ENCODE assay signal across 7 mouse cellular contexts in genomic region chr15:27467641-27468040, GRCm38 (mm10). TPM values are rescaled to one million over a fixed set of nuclear protein-coding genes. Genes with fewer than 3 reads are reported as not detected.
DNase-seq lines count a peak whose midpoint lies in the region; ATAC-seq lines count a peak whose summit lies in the region.

No protein-coding gene starts in this region.

- no peak overlapping the region for H3K27ac ChIP-seq in heart, embryonic 16.5 days (ENCODE audit: low read length)
- no peak overlapping the region for H3K27ac ChIP-seq in macrophage

- peaks cover 20% of the 10 kb centered on the region for H3K27me3 ChIP-seq in megakaryocyte, embryonic 14.5 days (replicated peaks)
- H3K27me3 ChIP-seq in heart, embryonic 16.5 days (ENCODE audit: control insufficient read depth, insufficient read depth, low read length) = no peaks in the 10 kb centered on the region

- peaks cover 34% of the 10 kb centered on the region for H3K4me1 ChIP-seq in megakaryocyte, embryonic 14.5 days
- H3K4me1 ChIP-seq in heart, embryonic 16.5 days (ENCODE audit: control insufficient read depth, insufficient read depth, low read length) = peaks cover 11% of the 10 kb centered on the region

- ATAC-seq in megakaryocyte, adult 5-6 weeks (ENCODE audit: poor library complexity, severe bottlenecking) = no peak
- ATAC-seq in heart, embryonic 16.5 days (replicated peaks; ENCODE audit: extremely low read depth, insufficient read depth, low FRiP score) = no peak

- peak overlapping the region; percentile 93 for H3K4me2 ChIP-seq in heart, embryonic 16.5 days (ENCODE audit: low read depth, low read length)

- H3K4me3 ChIP-seq in megakaryocyte, embryonic 14.5 days (replicated peaks) = peak overlapping the region; percentile 95
- peak overlapping the region; percentile 89 for H3K4me3 ChIP-seq in heart, embryonic 16.5 days (ENCODE audit: low read length)
- H3K4me3 ChIP-seq in macrophage (ENCODE audit: inconsistent target) = peak overlapping the region; percentile 55

- peak overlapping the region; percentile 81 for H3K9ac ChIP-seq in heart, embryonic 16.5 days (ENCODE audit: low read length)

- H3K36me3 ChIP-seq in megakaryocyte, embryonic 14.5 days (replicated peaks; ENCODE audit: low read length) = peaks cover 10% of the 10 kb centered on the region
- no peaks in the 10 kb centered on the region for H3K36me3 ChIP-seq in heart, embryonic 16.5 days (ENCODE audit: control insufficient read depth, insufficient read depth)
- H3K36me3 ChIP-seq in macrophage (ENCODE audit: inconsistent target) = no peaks in the 10 kb centered on the region

- H3K9me3 ChIP-seq in megakaryocyte, embryonic 14.5 days = peaks cover 3% of the 10 kb centered on the region; the same call in 1 of the 2 replicates
- no peaks in the 10 kb centered on the region for H3K9me3 ChIP-seq in heart, embryonic 16.5 days (replicated peaks; ENCODE audit: control insufficient read depth, low read length)

- peak; percentile 81 for DNase-seq in cerebellum, adult 9-10 months
- DNase-seq in c-Kit-positive CD71-positive TER-119-positive erythroid progenitor cells, embryonic 14.5 days (ENCODE audit: low spot score) = no peak
- DNase-seq in thymus, postnatal 10 days (ENCODE audit: low spot score in 2 of 2) = no peak

- peaks cover 43% of the 10 kb centered on the region for H3K79me2 ChIP-seq in macrophage (ENCODE audit: inconsistent target)

- WGBS in heart, embryonic 16.5 days = 17% methylated on average over 7 of the region's 7 CpGs
- WGBS in macrophage (ENCODE audit: missing documents) = 32% methylated on average over 5 of the region's 7 CpGs

RNA-seq across cellular contexts. Expression of gene Ank, which starts 1.2 kb away (rescaled TPM):
- 4.7 and 5.0 TPM in 2 replicates for polyA plus RNA-seq in megakaryocyte, embryonic 14.5 days (2012; ENCODE audit: insufficient read depth, low replicate concordance)
- 44.6 and 46.5 TPM in 2 replicates for total RNA-seq in megakaryocyte, adult 5-6 weeks (2015)
- 12.7 and 15.5 TPM in 2 replicates for total RNA-seq in megakaryocyte, adult 5-6 weeks (2017)
- polyA plus RNA-seq in heart, embryonic 16.5 days (2015; fragmentation: Nextera tagmentation; extraction: Ambion mirVana) = 11.0 and 12.9 TPM in 2 replicates
- 10 to 100 TPM in 1 of 26 experiments, 1 to 10 TPM in 20, under 1 TPM in 5; 0.55 to 10.1 (median 1.9) TPM for total RNA-seq in macrophage (2018; cell fraction: chromatin; rRNA removed)
- 10 to 100 TPM in 13 of 26 experiments, 1 to 10 TPM in 13; 4.7 to 34.1 (median 15.2) TPM for total RNA-seq in macrophage (2018; cell fraction: cytosol; rRNA removed)
- total RNA-seq in macrophage (2018; cell fraction: nucleus; rRNA removed) = 10 to 100 TPM in 10 of 26 experiments, 1 to 10 TPM in 16; 2.7 to 22.2 (median 6.6) TPM
- 21.6 to 32.9 TPM (median 22.5 TPM) in 3 replicates for polyA plus RNA-seq in macrophage (2018)
